Mouse (Mus musculus) forebrain, embryonic 15.5 days (tissue): Measurements from ENCODE around the gene Pcbp3. TPM values are rescaled to one million over a fixed set of nuclear protein-coding genes. Genes with fewer than 3 reads are reported as not detected.

Experiments used
- ATAC-seq: fragments of 200-750 bp; cut with Nextera tagmentation; replicated peaks from 2 replicates; pipeline ENCODE4 v1.8.0; 2017; ENCODE audit warnings: mild to moderate bottlenecking, moderate TSS enrichment, moderate library complexity
- H3K27ac ChIP-seq: fragments of 300-500 bp; sonication (generic); replicated peaks from 2 replicates; pipeline ENCODE4 v1.5.1; 2015; ENCODE audit warnings: mild to moderate bottlenecking, inconsistent platforms
- H3K27me3 ChIP-seq: fragments of 300-500 bp; sonication (generic); 2 replicates; pipeline ENCODE4 v1.6.1; 2015; ENCODE audit warnings: inconsistent platforms
- H3K36me3 ChIP-seq: fragments of 300-500 bp; sonication (generic); 2 replicates; pipeline ENCODE4 v1.6.1; 2015; ENCODE audit warnings: mild to moderate bottlenecking, inconsistent platforms
- H3K4me1 ChIP-seq: fragments of 300-500 bp; sonication (generic); 2 replicates; pipeline ENCODE4 v1.6.1; 2015; ENCODE audit warnings: inconsistent platforms
- H3K4me2 ChIP-seq: fragments of 300-500 bp; sonication (generic); replicated peaks from 2 replicates; pipeline ENCODE4 v1.6.1; 2015; ENCODE audit warnings: mild to moderate bottlenecking, inconsistent platforms
- H3K4me3 ChIP-seq: fragments of 300-500 bp; sonication (generic); 2 replicates; pipeline ENCODE4 v1.5.1; 2015; ENCODE audit warnings: mild to moderate bottlenecking, inconsistent platforms
- H3K9ac ChIP-seq: fragments of 300-500 bp; sonication (generic); replicated peaks from 2 replicates; pipeline ENCODE4 v1.6.1; 2015; ENCODE audit warnings: mild to moderate bottlenecking, inconsistent platforms
- H3K9me3 ChIP-seq: fragments of 300-500 bp; sonication (generic); 2 replicates; pipeline ENCODE4 v1.6.1; 2016; ENCODE audit warnings: inconsistent platforms
- WGBS: fragments of 180-500 bp; shearing (Covaris S2); methylation state at CpG from one replicate; pipeline ENCODE4 v1.1.7; 2015; ENCODE audit warnings: mixed read lengths; 5-methylcytosine and 5-hydroxymethylcytosine counted together
- polyA plus RNA-seq: library from polyadenylated mRNA; unstranded; fragments of >200 nt; fragmentation: Nextera tagmentation; extraction: Ambion mirVana; gene quantifications from 2 replicates; pipeline ENCODE4 v1.2.1, GENCODE M21; 2015

Gene Pcbp3
- polyA plus RNA-seq, 1 experiment from 2014 or later = 56.3 TPM

- ATAC-seq = peak; percentile 83
- no peak overlapping the region for H3K4me2 ChIP-seq
- H3K4me1 ChIP-seq = peaks cover 2% of the 10 kb centered on the region; the same call in 1 of the 2 replicates
- no peaks in the 10 kb centered on the region for H3K27me3 ChIP-seq
- H3K27ac ChIP-seq = no peak overlapping the region
- no peaks in the 10 kb centered on the region for H3K36me3 ChIP-seq
- WGBS = 62% methylated on average over 14 of the region's 14 CpGs
- no peak overlapping the region for H3K9ac ChIP-seq
- no peaks in the 10 kb centered on the region for H3K9me3 ChIP-seq
- no peak overlapping the region for H3K4me3 ChIP-seq
Observed at GRCm38 (mm10) chr10:76835497-76836357, 126.0 kb downstream of the Pcbp3 start.

DNA sequence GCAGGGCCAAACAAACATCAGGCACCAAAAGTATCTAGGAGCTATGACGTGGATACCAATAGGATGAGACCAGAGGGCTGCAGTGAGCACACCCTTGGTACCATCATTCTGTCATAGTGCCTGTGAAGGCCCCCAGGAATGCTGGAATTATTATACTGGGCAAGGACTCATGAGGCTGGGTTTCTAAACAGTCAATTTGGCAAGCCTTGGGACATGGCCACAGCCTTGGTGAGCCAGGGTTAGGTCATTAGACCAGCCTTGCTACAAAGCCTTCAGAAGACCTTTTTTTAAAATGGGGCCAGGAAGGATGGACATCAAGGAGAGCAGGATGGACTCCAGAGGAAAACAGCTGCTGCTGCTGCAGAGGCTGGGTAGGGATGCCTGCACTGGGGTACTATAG is 128.8 kb downstream of the Pcbp3 start:
- ATAC-seq = no peak
- Histone ChIP-seq H3K4me1 (peaks cover 2% of the 10 kb centered on the region; the same call in 1 of the 2 replicates), H3K36me3 (no peaks in the 10 kb centered on the region), H3K27me3 (no peaks in the 10 kb centered on the region), H3K27ac (no peak overlapping the region), H3K9ac (no peak overlapping the region), H3K9me3 (no peaks in the 10 kb centered on the region), H3K4me3 (no peak overlapping the region), H3K4me2 (no peak overlapping the region)
- 85% methylated on average over 1 of the region's 1 CpGs for WGBS

GRCm38 (mm10) chr10:76831915-76832314 is 129.8 kb downstream of the Pcbp3 start:
- no peak for ATAC-seq
- WGBS = 84% methylated on average over 2 of the region's 2 CpGs

GRCm38 (mm10) chr10:76831151-76831550 is 130.5 kb downstream of the Pcbp3 start:
- ATAC-seq = no peak
- Histone ChIP-seq H3K9me3 (no peaks in the 10 kb centered on the region), H3K27me3 (no peaks in the 10 kb centered on the region), H3K9ac (no peak overlapping the region), H3K36me3 (no peaks in the 10 kb centered on the region), H3K4me3 (no peak overlapping the region), H3K4me2 (no peak overlapping the region), H3K27ac (no peak overlapping the region), H3K4me1 (peaks cover 2% of the 10 kb centered on the region; the same call in 1 of the 2 replicates)
- WGBS = 53% methylated on average over 1 of the region's 1 CpGs

More at GRCm38 (mm10) chr10:76831915-76832314, 129.8 kb downstream of the Pcbp3 start:
- no peaks in the 10 kb centered on the region for H3K36me3 ChIP-seq
- H3K27me3 ChIP-seq = no peaks in the 10 kb centered on the region
- H3K9me3 ChIP-seq = no peaks in the 10 kb centered on the region
- no peak overlapping the region for H3K9ac ChIP-seq
- H3K4me3 ChIP-seq = no peak overlapping the region
- no peak overlapping the region for H3K27ac ChIP-seq
- no peak overlapping the region for H3K4me2 ChIP-seq
- H3K4me1 ChIP-seq = peaks cover 2% of the 10 kb centered on the region; the same call in 1 of the 2 replicates

- H3K9ac ChIP-seq = no peak overlapping the region
- H3K4me1 ChIP-seq = no peaks in the 10 kb centered on the region
- no peaks in the 10 kb centered on the region for H3K27me3 ChIP-seq
- no peak overlapping the region for H3K4me2 ChIP-seq
- no peaks in the 10 kb centered on the region for H3K9me3 ChIP-seq
- no peak overlapping the region for H3K4me3 ChIP-seq
- H3K36me3 ChIP-seq = no peaks in the 10 kb centered on the region
- 96% methylated on average over 4 of the region's 4 CpGs for WGBS
- no peak overlapping the region for H3K27ac ChIP-seq
- no peak for ATAC-seq
Observed at GRCm38 (mm10) chr10:76828936-76829335, 132.8 kb downstream of the Pcbp3 start.

- Histone ChIP-seq H3K9ac (no peak overlapping the region), H3K27me3 (no peaks in the 10 kb centered on the region), H3K4me3 (no peak overlapping the region), H3K27ac (no peak overlapping the region), H3K4me2 (no peak overlapping the region), H3K4me1 (no peaks in the 10 kb centered on the region), H3K36me3 (no peaks in the 10 kb centered on the region), H3K9me3 (no peaks in the 10 kb centered on the region)
- WGBS = 86% methylated on average over 8 of the region's 8 CpGs
- no peak for ATAC-seq
Observed at GRCm38 (mm10) chr10:76822698-76823097, 139.0 kb downstream of the Pcbp3 start.

- Histone ChIP-seq H3K4me1 (peaks cover 9% of the 10 kb centered on the region), H3K9me3 (no peaks in the 10 kb centered on the region), H3K9ac (no peak overlapping the region), H3K27me3 (no peaks in the 10 kb centered on the region), H3K4me2 (no peak overlapping the region), H3K27ac (no peak overlapping the region), H3K36me3 (no peaks in the 10 kb centered on the region), H3K4me3 (no peak overlapping the region)
- WGBS = 69% methylated on average over 2 of the region's 2 CpGs
- ATAC-seq = no peak
Observed at GRCm38 (mm10) chr10:76819321-76819720, 142.4 kb downstream of the Pcbp3 start.

- H3K27ac ChIP-seq = no peak overlapping the region
- no peak for ATAC-seq
- no peaks in the 10 kb centered on the region for H3K36me3 ChIP-seq
- H3K4me3 ChIP-seq = no peak overlapping the region
- no peaks in the 10 kb centered on the region for H3K9me3 ChIP-seq
- H3K9ac ChIP-seq = no peak overlapping the region
- peaks cover 9% of the 10 kb centered on the region for H3K4me1 ChIP-seq
- H3K27me3 ChIP-seq = no peaks in the 10 kb centered on the region
- H3K4me2 ChIP-seq = no peak overlapping the region
- 97% methylated on average over 2 of the region's 2 CpGs for WGBS
Observed at GRCm38 (mm10) chr10:76818337-76818736, 143.3 kb downstream of the Pcbp3 start.

DNA sequence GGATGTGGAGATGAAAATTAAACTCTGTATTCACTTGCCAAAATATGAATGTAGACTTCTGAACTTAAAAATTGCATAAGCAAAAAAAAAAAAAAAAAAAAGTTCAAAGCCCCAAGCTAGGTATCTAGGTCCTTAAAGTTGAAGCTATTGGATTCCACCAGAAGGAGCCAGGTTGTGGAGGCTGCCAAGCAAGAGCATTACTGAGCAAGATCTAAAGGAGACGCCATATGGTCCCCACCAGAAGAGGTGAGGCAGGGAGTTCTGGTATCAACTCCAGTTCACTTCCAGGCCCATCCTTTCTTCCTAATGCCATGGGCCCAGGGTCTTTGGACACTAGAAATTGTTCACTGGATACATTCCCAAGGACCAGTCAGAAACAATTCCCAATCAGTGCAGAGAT is 144.8 kb downstream of the Pcbp3 start:
- Histone ChIP-seq H3K36me3 (no peaks in the 10 kb centered on the region), H3K9me3 (no peaks in the 10 kb centered on the region), H3K4me3 (no peak overlapping the region), H3K4me1 (peaks cover 9% of the 10 kb centered on the region), H3K27me3 (no peaks in the 10 kb centered on the region), H3K4me2 (no peak overlapping the region), H3K9ac (no peak overlapping the region), H3K27ac (no peak overlapping the region)
- ATAC-seq = no peak
- WGBS = 91% methylated on average over 1 of the region's 1 CpGs

DNA sequence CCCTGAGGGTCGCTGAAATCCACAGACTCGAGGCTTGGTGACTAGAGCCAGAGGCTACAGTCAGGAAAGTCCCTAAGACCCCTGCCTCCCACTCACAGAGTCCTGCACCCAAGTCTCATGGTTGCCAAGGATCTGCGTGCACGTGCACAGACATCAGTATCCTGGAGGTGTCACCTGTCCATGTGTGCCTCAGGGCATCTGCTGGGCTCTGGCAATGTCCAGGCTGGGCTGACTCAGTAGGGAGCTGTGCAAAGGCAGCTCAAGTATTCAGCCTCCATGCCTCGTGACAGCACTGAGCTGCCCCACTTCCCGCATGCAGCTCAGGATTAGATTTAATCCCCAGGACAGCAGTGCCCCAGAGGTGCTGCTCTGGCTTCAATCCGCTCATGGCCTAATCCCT is 145.3 kb downstream of the Pcbp3 start:
- Histone ChIP-seq H3K27ac (no peak overlapping the region; the same call in 1 of the 2 replicates), H3K9me3 (no peaks in the 10 kb centered on the region), H3K9ac (no peak overlapping the region), H3K36me3 (no peaks in the 10 kb centered on the region), H3K27me3 (no peaks in the 10 kb centered on the region), H3K4me1 (peaks cover 9% of the 10 kb centered on the region), H3K4me2 (no peak overlapping the region), H3K4me3 (no peak overlapping the region)
- 28% methylated on average over 7 of the region's 7 CpGs for WGBS
- no peak for ATAC-seq

GRCm38 (mm10) chr10:76815481-76815880 is 146.2 kb downstream of the Pcbp3 start:
- no peak overlapping the region for H3K4me3 ChIP-seq
- no peaks in the 10 kb centered on the region for H3K36me3 ChIP-seq
- ATAC-seq = no peak
- H3K27me3 ChIP-seq = no peaks in the 10 kb centered on the region
- H3K27ac ChIP-seq = no peak overlapping the region
- no peak overlapping the region for H3K4me2 ChIP-seq
- H3K9ac ChIP-seq = no peak overlapping the region
- no peaks in the 10 kb centered on the region for H3K9me3 ChIP-seq
- 45% methylated on average over 4 of the region's 4 CpGs for WGBS
- H3K4me1 ChIP-seq = peaks cover 9% of the 10 kb centered on the region

DNA sequence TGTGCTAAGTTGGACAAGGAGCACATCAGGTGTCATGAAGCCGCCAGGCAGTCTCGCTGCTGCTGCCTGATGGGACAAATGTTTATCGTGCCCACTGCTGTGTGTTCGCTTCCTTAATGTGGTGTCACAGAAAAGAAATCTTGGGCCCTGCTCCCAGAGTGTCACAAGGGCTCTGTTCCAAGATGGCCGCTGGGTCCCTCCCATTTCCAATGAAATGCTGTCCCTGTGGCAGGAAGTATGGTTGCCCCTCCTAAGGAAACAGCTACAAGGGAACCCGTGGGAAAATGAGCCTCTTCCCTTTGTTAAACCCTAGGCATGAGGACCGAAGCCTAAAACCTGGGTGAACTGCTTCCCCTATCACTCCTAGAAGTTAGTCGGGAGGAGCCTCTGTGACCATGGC is 146.9 kb downstream of the Pcbp3 start:
- WGBS = 84% methylated on average over 8 of the region's 8 CpGs

More for the DNA sequence above, 146.9 kb downstream of the Pcbp3 start:
- no peak overlapping the region for H3K9ac ChIP-seq
- H3K4me3 ChIP-seq = no peak overlapping the region
- H3K9me3 ChIP-seq = no peaks in the 10 kb centered on the region
- ATAC-seq = no peak; the same call in 1 of the 2 replicates
- no peaks in the 10 kb centered on the region for H3K36me3 ChIP-seq
- H3K27me3 ChIP-seq = no peaks in the 10 kb centered on the region
- H3K4me1 ChIP-seq = peaks cover 9% of the 10 kb centered on the region
- no peak overlapping the region for H3K4me2 ChIP-seq
- H3K27ac ChIP-seq = no peak overlapping the region
